Mouse (Mus musculus): ENCODE measurements around the gene Vmn1r2. TPM values are rescaled to one million over a fixed set of nuclear protein-coding genes. Genes with fewer than 3 reads are reported as not detected.
"Not testable (repeated sequence)": the region's sequence is repeated elsewhere in the genome, so short reads cannot be mapped to it uniquely, and the experiment has no call there.

Gene Vmn1r2
- polyA plus RNA-seq, 1 experiment from 2014 or later: not detected

DNA sequence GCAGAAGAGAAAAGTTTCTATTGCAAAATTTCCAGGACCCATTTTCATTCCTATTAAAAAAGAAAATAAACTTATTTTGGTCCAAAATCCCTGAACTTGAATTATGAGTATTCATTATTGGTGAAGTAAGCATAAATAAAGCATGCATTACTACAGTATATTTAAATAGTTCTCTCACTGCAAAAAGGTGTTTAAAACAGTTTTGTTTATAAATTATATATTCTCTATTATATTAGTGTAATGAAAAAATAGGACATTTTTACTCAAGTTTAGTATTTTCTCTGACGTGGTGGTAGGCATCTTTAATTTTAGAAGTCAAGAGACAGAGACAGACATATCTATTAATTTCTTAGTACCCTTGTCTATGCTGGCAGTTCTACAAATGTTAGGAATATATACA is 18.1 kb downstream of the Vmn1r2 start, which contains the start of gene Vmn1r3:
Gene Vmn1r3, minus strand, starts transcription at position 101 of the 400 bp plus-strand sequence.
- not testable (repeated sequence) for H3K9ac ChIP-seq (ENCODE audit: low read depth, low read length); H3K27me3 ChIP-seq (replicated peaks; ENCODE audit: control insufficient read depth, insufficient read depth, low read length); DNase-seq (ENCODE audit: low spot score); H3K9me3 ChIP-seq (ENCODE audit: control insufficient read depth, low read length); H3K27ac ChIP-seq (ENCODE audit: low read depth, low read length); H3K4me3 ChIP-seq (ENCODE audit: low read depth, low read length); H3K4me2 ChIP-seq; H3K36me3 ChIP-seq (ENCODE audit: control insufficient read depth, insufficient read depth, low read length); H3K4me1 ChIP-seq (replicated peaks; ENCODE audit: control insufficient read depth, insufficient read depth, low read length); ATAC-seq (replicated peaks; ENCODE audit: low FRiP score)
- 79% methylated on average over 1 of the region's 1 CpGs for WGBS

DNA sequence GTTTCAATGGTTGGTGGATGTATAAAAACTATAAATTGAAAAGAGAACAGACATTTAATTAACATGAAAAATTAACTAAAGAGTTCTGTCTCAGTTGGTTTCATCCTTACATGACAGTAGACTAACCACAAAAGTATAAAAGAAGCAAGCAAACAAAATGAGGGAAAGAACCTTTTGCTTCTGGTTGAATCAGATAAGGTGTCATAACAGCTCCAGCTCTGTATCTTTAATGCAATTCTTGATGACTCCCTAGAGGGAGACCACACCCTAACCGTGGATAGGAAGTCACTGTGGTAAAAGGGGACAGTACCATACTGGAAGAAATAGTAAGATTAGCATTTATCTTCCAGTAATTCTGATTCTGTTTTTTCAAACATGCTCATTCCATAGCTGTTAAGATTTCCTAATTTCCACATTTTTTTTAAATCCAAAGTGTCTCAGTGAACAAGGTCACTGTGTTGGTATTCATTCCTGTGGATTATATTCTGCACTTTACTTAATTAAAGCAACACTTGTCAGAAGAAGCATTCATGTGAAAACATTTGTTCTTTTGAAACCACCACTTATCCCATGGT is 42.6 kb downstream of the Vmn1r2 start:
- H3K9ac ChIP-seq (ENCODE audit: low read depth, low read length); H3K4me3 ChIP-seq (ENCODE audit: low read depth, low read length); DNase-seq (ENCODE audit: low spot score); H3K4me2 ChIP-seq; H3K9me3 ChIP-seq (ENCODE audit: control insufficient read depth, low read length); H3K27ac ChIP-seq (ENCODE audit: low read depth, low read length); H3K36me3 ChIP-seq (ENCODE audit: control insufficient read depth, insufficient read depth, low read length); H3K4me1 ChIP-seq (replicated peaks; ENCODE audit: control insufficient read depth, insufficient read depth, low read length); H3K27me3 ChIP-seq (replicated peaks; ENCODE audit: control insufficient read depth, insufficient read depth, low read length): not testable (repeated sequence)
- ATAC-seq (replicated peaks; ENCODE audit: low FRiP score): peak; percentile 95
- 67% methylated on average over 1 of the region's 1 CpGs for WGBS

DNA sequence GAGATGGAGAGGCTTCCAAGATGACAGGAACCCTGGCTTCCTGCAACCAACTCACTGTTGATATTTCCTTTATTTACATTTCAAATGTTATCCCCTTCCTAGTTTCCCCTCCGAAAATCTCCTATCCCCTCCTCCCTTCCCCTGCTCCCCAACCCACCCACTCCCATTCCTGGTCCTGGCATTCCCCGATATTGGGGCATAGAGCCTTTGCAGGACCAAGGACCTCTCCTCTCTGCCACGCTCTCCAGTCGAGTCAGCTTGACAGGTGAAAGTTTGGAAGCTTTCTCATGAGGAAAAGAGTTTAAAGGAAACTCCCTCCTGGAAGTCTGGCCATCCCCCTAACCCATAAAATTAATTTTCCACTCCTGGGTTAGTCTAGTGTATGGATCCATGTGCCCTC is 46.2 kb downstream of the Vmn1r2 start:
- not testable (repeated sequence) for H3K9ac ChIP-seq (ENCODE audit: low read depth, low read length); H3K4me3 ChIP-seq (ENCODE audit: low read depth, low read length); DNase-seq (ENCODE audit: low spot score); ATAC-seq (replicated peaks; ENCODE audit: low FRiP score); H3K27me3 ChIP-seq (replicated peaks; ENCODE audit: control insufficient read depth, insufficient read depth, low read length); H3K27ac ChIP-seq (ENCODE audit: low read depth, low read length); H3K36me3 ChIP-seq (ENCODE audit: control insufficient read depth, insufficient read depth, low read length); H3K9me3 ChIP-seq (ENCODE audit: control insufficient read depth, low read length); H3K4me2 ChIP-seq; H3K4me1 ChIP-seq (replicated peaks; ENCODE audit: control insufficient read depth, insufficient read depth, low read length)
- WGBS: 64% methylated on average over 3 of the region's 4 CpGs

DNA sequence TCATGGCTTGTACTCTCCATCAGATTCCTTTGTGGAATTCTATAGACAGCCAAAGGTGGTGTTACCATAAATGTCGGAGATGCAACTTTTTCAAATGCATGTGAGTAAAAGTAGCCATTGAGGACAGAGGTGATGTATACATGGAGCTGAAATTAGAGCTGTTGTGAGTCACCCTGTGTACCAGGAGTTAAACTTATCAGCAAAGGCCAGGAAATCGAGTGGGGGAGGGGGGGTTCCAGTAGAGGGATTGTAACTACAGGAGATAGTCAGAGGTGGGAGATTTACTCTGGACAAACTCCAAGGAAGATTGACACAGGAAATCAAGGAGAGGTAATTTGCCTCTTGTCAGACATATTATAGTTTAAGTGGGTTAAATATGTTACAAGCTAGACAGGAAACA is 49.3 kb downstream of the Vmn1r2 start:
- H3K4me1 ChIP-seq (replicated peaks; ENCODE audit: control insufficient read depth, insufficient read depth, low read length); H3K9me3 ChIP-seq (ENCODE audit: control insufficient read depth, low read length); H3K4me2 ChIP-seq; H3K27ac ChIP-seq (ENCODE audit: low read depth, low read length); H3K27me3 ChIP-seq (replicated peaks; ENCODE audit: control insufficient read depth, insufficient read depth, low read length); H3K9ac ChIP-seq (ENCODE audit: low read depth, low read length); DNase-seq (ENCODE audit: low spot score); H3K4me3 ChIP-seq (ENCODE audit: low read depth, low read length); H3K36me3 ChIP-seq (ENCODE audit: control insufficient read depth, insufficient read depth, low read length): not testable (repeated sequence)
- 50% methylated on average over 2 of the region's 2 CpGs for WGBS
- ATAC-seq (replicated peaks; ENCODE audit: low FRiP score): peak; percentile 76; the same call in 1 of the 2 replicates

Other genes starting within 250 kb of the Vmn1r2 start
- gene Vmn1r3, start 18.0 kb downstream of the Vmn1r2 start, polyA plus RNA-seq (2014; fragmentation: Nextera tagmentation; extraction: Ambion mirVana): not detected in 2 replicates